Mouse (Mus musculus) left cerebral cortex, adult 9 months (tissue): ENCODE data around the gene Lrfn2.

Source experiments
- DNase-seq, 2 experiments: peaks; one replicate each; pipeline ENCODE4 v3.0.0; 2022; ENCODE audit warnings: low spot score in 2 of 2

The Lrfn2 gene

DNA sequence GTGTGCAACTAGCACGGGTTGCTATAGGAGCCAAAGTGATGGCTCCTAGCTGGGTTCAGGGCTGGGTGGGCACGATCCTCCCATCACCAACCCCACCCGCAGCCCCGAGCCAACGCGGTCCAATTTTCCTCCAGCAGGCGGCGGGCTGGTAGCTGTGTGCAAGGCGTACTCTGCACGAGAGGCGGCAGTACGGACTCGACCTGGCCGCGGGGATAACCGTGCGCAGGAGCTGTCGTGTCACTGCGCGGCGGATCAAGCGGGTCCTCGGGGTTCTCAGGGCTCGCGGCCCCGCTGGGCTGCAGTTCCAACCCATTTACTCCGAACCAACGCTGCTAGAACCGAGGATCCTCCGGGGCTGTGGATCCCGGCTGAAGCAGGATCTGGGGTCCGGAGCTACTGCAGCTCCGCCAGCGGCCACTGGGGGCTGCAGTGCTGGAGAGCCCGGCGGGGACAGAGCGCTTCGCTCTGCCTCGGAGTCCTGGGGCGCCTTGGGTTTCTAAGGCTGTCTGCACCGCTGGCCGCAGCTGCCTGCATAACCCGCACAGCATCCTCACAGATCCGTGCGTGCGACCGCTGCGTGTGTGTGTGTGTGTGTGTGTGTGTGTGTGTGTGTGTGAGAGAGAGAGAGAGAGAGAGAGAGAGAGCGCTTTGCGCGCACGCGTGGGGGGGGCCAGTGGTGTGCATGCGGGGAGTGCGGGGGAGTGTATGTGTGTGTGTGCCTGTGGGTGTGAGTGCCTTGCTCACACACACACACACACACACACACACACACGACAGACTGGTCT is at the start of gene Lrfn2:
Gene Lrfn2, plus strand, starts transcription at position 759 of the 785 bp plus-strand sequence.
- DNase-seq, result peak; percentile 58 to 86

DNA sequence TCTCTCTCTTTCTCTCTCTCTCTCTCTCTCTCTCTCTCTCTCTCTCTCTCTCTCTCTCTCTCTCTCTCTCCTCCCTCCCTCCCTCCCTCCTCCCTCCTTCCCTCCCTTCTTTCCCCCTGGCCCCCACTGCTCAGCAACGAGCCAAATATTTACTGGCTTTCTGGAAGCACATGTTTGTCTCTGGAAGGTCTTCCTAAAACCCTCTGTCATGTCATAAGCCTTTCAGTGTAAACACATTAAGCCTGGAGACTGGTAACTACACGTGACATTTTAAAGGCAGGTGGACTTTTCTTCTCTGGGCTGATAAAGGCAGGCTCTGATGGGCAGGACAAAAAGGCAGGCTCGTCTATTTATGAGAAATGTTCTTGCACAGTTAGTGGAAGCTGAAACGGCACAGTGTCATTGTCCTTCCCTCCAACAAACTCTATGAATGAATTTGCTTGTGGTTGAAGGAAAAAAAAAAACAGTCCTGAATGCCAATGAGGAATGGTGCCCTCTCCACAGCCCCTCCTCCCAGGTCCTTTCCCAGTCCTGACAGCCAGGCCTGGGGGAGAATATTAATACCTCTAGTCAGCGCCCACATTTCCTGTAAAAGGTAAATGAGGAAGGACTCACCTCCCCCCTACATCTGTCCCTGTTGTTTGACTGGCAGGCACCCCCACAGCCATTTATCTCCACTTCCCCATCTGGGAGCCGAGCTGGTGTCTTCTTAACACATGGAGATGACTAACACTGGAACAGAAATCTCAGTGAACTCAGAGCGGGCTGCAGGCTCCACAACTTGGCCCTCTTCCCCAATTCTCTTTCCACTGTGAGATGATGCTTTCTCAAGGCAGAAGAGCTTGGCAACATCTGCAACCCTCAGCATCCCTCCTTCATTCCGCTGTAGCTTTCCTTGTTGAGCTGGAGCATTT is 44.5 kb upstream of the Lrfn2 start:
- DNase-seq, result peak; percentile 65 to 86

DNA sequence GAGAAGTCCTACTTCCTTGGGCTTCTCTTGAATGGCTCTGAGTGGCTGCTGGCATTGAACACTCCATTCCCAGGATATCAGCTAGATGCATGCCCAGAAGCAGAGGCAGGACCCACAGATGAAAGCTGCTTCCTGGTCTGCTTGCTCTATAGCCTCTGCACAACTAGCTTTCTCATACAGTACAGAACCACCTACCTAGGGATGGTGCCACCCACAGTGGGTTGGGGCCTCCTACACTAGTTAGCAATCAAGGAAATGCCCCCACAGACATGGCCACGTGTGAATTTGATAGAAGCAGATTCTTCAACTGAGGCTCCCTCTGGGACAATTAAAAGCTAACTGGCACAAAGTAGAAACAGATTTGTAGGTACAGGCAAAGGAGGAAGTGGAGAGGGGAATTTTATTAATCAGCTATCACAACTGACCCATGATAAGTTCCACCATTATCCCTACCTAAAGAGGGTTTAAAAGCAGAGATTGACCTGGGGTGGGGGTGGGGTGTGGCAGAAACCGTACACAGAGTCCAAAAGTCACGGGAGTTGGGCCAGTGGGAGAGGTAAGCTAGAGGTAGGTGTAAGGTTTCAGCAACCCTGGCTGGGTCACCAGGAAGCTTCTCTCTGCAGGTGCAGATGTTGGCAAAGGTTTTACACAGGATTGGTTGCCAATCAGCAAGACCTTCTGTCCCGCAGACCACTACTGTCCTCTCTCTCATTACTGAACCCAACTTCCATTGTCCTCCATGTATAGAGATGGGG is 26.7 kb upstream of the Lrfn2 start:
- no peak for DNase-seq

DNA sequence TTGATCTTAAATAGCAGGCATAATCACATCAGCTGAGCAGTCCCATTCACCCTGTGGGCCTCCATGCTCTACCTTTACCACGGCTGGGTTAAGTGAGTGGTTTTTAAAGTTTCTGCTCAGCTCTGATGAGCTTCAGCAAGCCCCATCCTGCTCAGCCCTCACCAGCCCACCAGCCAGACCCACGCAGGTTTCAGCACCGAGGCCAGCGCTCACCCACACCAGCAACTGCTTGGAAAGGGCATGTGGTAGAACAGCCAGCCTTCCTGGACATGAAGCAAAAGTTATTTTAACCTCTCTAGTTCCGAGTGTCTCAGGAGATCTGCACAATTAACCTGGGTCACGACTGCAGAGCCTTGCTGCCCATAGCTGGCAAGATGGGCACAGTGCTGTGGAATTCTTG is 18.7 kb upstream of the Lrfn2 start:
- no peak for DNase-seq

DNA sequence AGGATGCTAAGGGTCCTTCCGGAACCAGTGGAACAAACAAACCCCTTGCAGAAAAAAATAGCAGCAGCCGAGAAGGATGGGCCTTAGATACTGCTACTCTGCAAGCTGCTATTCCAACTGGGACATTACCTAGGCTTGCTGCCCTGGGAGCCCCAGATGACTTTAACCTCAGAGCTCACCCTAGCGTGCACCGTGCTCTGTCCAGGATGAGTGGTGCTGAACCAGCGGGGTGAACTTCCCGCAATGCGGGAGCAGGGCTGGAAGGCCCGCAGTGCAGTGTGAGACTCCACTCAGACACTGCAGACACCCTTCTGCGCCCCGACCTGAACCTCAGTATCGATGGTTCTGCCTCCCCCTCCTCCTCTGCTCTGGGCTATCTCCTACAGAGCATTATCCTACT is 14.8 kb upstream of the Lrfn2 start:
- no peak for DNase-seq

DNA sequence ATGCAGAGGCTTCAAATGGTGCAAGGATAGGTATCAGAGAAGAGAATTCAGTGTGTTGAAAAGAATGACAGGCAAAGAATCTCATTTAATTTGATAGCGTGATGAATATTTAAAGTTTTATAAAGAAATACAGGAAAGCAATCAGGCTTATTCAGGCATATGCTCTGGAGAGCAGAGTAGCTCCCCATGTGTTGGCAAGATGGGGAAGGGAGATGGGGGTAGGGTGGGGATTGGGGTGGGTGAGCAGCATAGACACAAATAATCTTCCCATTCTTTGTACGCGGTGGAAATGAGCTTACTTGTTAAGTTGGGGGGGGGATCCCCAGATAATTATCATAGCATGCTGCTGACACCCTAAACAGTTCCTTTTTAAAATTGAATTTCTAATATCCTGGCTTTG is 13.7 kb upstream of the Lrfn2 start:
- no peak for DNase-seq

DNA sequence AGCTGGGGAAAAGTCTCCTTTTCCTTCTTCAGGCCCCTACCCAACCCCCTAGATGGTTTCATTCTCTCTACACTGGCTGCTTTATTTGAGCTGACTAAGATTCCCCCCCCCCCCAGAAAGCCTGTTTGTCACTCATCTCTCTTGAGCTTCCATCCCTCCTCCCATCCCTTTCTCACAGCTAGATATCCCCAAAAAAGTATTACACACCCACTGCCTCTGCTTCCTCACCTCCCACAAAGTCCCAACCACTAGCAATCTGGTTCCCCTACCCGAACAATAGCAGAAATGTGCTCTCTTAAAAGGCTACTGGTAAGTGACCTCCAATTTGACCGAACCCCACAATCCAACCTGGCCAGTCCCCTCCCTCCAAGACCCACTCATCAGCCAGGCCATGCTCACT is 9.3 kb upstream of the Lrfn2 start:
- no peak for DNase-seq

DNA sequence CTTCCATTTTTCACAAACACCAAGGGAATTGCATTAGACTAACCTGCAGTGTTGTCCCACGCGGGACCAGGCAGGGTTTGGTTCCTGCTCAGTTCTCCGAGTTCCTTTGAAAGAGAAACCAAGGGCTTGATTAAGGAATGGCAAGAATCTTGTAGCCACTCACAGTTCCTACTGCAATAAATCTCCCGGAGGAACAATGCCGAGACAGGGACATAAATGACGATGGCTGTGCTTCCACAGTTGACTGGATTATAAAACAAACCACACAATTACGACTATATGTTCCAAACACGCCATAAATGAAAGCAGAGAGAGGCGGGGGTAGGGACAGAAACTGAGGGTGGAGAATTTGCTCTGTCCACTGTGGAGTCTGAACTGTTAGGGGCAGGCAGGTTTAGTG is 6.8 kb upstream of the Lrfn2 start:
- no peak for DNase-seq

DNA sequence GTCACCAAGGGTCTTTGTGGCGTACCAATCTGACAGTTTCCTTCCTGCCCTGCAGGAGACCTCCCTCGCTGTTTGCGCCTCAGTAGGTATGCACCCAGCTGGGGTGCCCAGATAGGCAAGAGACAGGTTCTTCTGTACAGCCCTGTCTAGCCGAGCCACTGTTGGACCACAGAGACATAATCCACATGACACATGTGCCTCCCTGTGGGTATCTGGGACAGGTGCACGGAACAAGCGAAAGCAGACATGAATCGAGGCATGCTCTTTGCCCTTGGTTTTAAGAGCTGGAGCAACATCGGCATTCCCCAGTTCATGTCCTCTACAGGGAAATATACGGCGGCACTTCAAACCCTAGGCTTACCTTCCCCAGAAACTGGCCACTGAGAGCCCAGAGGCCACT is 1.2 kb upstream of the Lrfn2 start:
- DNase-seq, result peak in 1 of 2 experiments; percentile 21

DNA sequence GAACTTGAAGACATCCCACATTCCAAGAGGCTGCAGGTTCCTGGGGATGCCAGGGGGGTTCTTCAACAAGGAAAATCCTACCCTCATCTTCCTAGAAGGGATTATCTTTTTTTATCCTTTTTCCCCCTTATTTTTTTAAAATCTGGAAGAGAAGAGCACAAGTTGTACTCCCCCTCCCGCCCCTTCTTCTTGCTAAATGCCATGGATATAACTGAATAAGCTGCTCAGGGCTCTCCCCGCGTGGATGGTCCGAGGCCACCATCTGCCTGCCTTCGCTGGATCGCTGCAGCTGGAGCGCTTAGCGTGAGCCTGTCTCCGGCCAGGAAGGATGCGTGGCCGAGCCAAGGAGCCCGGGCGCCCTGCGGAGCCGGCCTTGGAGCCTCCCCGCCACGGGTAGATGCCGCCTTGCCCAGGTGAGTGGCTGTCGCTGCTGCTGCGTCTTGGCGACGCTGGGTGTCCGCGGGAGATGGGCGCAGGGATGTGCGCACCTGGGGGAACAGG is 277 bp downstream of the Lrfn2 start:
- peak in 1 of 2 experiments; percentile 25 for DNase-seq

DNA sequence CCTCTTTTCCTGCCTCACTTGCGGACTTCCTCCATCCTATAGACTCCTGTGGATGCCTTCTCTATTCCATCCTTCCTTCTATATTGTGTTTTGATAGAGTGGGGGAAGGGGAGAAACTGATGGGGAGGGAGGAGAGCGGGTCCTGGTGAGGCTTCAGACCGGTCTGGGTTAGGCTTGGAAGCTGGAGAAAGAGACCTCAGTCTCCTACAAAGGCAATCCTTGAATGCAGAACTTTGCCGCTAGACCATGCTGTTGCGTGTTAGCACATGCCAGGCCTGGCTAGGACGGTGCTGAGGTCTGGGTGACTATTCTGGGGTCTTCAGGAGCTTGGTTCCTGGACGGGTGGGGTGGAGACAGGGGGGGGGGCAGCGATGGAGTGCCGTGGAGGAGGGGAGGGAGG is 737 bp downstream of the Lrfn2 start:
- DNase-seq, result no peak

DNA sequence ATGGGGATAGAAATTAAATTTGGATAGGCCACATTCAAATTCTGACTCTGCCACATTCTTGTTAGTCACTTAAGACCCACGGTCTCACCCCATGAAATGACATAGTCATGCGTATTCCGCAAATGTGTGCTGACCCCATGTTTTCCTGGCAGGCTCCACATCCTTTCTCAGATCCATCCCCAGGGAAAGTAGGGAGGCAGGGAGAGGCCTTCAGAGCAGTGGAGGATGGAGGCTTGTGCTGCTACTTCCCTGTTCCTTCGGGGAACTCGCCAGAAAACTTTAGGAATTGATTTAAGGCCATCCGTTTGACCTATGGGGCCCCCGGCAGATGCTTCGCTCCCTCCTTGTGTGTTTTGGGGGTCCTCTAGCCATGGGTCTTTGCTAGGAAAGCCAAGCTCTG is 3.0 kb downstream of the Lrfn2 start:
- DNase-seq, result no peak

DNA sequence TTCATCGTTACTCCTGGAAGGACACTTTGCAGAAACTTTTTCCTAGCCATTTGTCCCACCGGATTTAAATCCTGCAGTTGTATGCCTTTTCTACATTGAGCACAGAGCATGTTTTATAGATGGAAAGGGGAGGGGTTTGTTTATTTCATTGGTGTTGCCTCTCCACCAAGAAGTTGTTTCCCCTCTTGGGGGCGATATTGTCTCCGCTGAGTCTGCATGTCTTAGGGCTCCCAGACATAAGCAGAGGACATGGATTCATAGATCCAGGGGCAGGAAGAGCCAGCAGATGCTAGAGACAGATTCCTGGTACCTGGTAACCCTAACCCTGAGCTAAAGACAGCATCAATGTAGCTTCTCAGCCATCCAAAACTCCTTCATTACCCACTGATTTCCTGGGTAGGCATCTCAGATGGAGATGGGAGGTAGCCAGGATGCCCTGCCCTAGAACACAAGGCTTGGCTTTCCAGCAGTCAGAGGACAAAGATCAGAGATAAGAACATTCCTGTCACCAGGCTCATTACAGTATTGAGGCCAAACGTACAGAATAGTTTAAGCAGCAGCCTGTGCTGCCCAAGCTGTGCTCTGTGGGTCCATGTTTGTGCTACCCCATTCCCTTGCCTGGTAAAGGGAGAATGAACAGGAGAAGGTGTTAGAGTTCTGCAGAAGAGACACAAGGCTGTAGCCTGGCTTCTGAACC is 4.4 kb downstream of the Lrfn2 start:
- DNase-seq, result peak in 1 of 2 experiments; percentile 44

DNA sequence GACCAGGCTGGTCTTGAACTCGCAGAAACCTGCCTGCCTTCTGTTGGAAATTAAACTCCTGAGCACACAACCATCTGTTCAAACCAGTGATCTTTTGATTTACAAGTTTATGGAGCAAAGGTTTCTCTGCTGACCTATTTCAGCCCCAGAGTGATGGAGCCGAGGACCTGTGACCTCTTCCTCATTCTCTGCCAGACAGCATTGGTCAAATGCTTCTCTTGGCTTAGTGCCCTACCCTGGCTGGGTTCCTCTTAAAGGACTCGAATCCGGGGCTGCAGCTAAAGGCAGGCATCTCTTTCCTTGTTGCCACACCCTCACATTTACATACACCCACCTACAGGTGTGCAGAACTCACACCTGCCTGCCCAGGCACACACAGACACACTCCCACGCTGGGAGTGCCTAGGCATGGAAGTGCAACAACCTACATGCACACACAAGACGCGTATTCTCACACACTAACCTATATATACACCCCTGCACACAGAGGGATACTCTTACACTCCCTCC is 6.6 kb downstream of the Lrfn2 start:
- no peak for DNase-seq

DNA sequence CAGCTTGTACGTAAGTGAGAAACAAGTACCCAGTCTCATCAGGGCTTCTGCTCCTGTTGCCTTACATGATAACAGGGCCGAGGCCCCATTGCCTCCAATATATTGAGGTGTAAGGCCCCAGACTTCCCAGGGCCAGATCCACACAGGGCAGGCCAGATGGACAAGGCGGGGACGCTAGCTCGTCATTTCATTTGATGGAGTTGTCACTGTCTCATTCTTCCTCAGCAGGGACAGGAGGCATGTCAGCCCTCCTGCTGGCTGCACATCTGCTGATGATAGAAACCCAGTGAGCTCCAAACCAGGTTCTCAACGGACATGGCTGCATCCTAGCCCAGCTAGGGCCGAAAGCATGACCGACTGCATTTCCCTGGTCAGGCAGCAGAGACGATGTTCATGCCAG is 14.1 kb downstream of the Lrfn2 start:
- DNase-seq, result no peak

DNA sequence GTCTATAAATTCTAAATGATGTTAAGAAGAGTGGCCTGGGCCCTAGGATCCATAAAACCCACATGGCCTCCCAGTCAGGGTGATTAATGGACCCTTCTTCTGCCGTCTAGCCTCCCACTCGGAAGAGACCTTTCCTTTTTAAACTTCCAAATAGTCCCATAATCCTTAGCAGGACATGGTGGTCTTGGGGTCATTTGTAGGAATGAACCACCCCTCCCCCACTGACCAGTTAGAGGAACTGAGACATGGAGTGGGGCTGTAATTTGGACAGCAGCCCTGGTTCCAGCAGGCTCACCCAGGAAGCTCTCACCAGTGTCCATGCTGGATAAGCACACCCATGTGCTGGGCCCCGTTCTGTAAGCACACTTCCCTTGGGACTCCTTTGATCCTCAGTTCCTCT is 14.6 kb downstream of the Lrfn2 start:
- DNase-seq, result no peak

DNA sequence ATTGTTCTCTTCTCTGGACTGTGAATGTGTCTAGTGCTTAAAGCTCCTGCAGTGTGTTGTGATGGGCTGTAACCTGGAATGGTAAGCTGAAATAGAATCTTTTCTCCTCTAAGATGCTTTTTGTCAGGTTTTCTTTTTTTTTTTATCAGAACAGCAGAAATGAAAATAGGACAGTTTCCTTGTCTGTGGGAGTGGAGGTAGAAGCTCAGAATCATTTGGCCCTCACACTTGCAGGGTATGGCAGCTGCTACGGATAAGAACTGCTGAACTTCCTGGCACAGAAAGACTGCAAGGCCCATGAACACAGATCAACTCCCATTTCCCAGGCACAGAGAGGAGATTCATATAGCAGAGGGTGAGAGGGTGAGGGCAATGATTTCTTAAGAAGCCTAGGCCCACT is 19.1 kb downstream of the Lrfn2 start:
- no peak for DNase-seq

DNA sequence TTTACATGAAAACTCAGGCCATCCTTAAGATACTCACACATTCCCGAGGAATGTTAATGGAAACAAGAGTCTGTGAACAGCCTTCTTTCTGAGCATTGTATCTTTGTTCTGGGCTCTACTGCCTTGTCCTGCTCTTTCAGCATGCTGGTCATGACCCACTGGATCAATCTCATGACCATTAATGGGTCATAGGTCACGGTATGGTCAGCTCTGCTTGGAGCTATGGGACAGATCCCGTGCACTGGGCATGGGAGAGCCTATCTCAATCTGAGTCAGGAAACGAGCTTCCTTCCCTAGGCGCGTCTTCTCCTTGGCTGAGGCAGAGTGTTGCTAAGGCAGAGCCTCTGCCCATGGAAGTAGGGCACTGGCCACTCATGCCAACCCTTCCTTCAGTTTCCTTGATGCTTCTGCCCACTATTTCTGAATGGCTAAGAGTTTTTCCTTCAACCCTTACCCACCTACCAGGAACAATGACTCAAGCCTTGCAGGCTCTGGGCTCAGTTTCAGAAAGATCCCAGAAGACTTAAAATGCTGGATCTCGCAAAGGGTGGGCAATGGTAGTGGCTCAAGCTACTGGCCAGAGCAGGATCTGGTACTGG is 24.0 kb downstream of the Lrfn2 start:
- DNase-seq, result no peak

DNA sequence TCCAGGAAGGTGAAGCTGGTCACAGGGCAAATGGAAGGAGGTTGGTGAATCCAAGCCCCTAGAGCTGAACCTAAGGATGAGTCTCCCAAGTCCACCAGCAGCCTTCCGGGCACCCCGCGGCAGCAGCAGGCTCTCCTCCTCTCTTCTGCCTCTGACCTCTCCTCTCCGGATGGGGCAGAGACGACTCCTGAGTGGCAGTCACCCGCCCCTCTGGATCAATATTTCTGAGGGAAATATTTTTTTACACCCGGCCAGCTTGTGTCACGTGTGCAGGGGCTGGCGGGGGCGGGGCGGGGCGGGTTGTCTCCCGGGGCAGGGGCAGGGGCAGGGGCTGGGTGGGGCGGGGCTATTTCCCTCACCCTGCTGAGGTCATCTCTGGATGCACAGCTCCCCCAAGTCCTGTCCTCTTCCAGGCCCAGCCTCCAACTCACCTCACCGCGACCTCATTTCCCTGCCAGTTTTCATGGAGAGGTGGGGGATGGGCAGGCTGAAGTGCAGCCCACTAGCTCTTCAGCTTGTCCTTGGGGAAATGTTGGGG is 28.1 kb downstream of the Lrfn2 start:
- DNase-seq, result no peak

DNA sequence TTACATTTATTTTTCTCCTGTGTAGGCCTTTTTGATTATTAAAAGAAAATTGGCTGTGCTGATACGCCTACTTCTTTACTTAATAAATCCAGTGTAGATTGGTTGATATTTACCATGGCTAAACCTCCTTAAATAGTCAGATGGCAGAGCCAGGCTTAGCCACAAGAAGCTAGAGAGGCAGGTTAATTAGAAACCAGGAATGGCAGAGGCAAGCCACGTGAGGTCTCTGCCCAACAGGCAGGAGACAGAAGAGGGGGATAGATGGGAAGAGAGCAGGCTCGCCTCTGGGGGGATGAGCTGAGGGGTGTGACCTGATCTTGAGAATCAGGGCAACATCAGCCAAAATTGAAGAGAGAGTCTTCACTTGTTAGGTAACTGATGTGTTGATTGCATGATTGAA is 30.5 kb downstream of the Lrfn2 start:
- no peak for DNase-seq

DNA sequence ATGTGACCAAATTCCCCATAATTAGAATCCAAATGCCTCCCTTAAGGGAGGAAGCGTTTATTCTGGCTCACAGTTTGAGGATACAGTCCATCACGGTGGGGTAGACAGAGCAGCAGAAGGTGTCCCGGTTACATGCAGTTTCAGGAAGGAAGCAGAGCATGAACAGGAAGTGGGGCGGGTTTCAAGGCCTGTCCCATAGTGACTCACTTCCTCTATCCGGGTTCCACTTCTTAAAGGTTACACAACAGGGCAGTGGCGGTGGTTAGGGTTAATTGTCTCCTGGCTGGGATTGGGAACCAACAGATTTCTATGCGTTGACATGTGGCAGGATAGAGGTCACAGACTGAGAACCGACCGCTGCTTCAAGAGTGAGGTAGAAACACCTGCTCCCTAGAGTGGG is 31.6 kb downstream of the Lrfn2 start:
- no peak for DNase-seq
